Mouse (Mus musculus) embryo, embryonic 10.5 days (tissue): Measurements from ENCODE around the gene Elfn2.

ENCODE experiments used
- DNase-seq: peaks from one replicate; pipeline ENCODE4 v3.0.0-alpha.2; 2015; ENCODE audit warnings: low spot score

Elfn2 gene

DNA sequence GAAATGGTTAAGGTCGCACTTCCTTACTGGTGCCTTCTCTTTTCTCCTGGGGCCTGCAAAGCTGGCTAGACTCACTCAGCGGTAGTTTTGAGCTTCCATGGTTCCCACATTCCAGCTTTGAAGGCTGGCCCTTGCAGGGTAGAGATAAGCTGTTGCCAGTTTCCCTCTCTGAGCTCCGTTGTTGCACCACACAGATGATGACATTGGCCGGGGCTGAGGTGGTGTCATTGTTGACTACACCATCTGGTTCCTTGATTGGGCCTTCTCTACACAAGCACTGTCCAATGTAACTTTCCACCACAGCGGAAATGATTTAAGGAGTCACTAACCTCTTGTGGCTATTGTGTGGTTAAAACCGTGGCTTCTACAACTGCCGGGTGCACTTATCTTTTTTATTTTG lies 2.0 kb upstream of the Elfn2 start:
- no peak for DNase-seq

DNA sequence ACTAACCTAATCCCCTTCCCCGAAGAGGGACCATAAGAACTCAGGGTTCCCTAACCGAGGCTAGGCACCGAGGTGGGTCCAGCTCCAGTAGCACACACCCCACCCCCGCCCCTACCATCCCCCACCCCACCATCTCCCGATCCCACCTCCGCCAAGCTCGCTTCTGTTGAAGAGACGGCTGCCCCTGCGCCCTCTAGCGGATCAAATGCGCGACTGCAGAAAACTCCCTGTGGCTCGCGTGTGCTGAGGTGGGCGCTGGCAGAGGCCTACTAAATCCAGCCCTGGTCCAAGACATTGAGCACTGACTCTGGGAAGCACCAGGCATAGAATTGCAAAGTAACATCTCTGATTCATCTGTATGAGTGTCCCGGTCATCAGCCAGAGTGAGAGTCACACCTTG lies 1.5 kb upstream of the Elfn2 start:
- DNase-seq = peak; percentile 87

DNA sequence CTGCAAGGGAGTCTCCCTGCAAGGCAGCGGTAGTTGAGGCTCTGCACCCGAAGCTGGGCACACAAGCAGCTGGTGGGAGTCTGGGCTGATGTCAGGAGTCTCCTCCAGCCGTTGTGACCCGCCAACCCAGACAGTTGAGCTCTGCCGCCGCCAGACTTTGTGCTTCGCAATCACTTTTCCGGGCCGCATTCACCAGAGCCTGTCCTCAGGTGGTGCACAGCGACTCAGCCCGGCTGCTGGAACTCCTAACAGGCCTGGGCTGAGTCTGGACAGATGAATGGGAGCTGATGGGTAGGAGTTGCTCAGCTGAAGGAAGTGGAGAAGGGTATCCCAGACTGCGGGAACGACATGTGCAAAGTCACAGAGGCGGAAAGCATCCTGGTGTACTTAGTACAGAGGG lies 845 bp upstream of the Elfn2 start:
- peak; percentile 33 for DNase-seq

DNA sequence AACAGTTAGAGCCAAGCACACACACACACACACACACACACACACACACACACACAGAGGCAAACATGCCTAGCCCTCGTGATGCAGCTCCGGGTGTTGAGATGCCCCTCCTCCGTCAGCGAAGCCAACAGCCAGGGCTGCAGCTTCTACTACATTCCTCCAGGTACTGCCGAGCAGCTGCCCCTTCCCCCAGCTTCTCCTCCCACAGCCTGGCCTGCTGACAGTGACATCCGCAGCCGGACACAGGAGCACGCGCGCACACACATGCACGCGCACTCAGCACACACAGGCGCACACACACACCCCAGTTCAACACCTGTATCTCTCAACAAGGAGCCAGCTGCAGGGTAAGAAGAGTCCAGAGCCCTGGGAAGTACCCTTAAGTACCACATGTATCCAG lies 1.6 kb downstream of the Elfn2 start:
- DNase-seq = no peak

DNA sequence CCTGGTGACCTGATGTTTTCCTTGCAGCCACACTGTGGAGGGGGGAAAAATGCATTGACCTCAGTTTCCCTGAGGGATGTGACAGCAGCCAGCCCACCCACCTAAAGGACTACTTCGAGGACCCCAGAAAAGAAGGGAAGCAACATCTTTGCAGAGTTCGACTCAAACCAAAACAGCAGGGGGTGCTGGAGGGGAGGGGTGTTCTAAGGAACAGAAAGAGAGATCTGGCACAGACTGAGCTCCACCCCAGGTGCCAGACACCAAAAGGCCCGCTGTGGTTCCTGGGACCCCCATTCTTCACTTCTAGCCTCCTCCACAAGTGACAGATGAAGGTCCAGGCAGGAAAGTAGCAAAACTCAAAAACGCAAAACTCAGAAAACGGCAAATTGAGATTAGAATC lies 2.7 kb downstream of the Elfn2 start:
- DNase-seq = no peak

DNA sequence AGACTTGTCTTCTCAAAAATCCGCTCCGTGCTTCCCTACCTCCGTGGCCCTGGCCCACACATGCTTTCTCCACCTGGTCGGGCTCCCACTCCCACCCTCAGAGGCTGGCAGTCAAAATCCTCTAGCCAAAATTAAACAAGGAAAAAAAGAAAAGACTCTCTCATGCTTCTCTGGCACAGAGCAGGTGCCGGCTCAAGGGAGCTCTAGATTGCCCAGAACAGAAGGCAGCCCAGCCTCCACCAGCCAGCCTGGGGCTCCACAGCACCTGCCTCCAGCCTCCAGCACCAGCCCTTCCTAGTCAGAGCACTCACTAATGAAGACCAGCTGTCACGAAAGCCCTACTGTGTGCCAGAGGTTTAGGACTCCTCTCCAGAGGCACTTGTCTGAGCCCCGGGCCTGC lies 4.8 kb downstream of the Elfn2 start:
- DNase-seq = no peak

DNA sequence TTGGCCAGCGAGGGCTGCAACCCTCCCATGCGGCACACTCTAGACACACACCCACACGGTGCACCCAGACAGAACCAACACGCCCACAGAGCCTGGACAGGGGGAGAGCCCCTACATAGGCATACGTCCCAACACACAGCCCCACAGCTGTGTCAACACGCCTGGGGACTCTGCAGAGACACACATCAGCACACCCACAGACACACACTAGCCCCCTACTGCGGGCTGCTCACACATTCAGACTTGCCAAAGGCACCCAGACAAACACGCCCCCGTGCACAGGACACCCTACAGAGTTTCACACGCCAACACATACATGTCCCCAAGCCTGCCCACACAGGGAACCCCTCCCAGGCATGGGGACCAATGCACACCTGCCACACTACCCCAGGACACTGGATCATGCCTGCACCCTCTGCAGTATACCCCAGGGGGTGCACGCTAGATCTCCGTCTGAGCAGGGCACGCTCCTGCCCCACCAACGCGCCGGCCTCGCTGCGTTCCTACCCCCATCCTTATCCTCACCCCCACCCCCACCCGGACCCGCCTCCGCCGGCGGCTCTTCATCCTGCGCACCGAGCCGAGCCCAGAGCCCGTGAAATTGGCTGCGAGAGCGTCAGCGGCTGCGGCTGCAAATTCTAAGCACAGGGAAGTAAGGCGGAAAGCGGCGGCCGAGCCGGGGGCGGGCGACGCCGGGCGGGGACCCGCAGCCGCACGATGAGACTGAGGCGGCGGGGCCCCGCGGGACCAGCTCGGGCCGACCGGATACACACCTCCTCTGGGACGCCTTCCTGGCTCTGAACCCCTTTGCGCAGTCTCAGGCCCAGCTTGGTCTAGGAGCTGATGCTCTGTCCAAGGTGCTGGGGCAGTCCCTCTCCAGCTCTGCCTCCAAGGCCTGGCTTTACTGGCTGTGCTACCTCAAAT lies 6.0 kb downstream of the Elfn2 start:
- DNase-seq = peak; percentile 56

DNA sequence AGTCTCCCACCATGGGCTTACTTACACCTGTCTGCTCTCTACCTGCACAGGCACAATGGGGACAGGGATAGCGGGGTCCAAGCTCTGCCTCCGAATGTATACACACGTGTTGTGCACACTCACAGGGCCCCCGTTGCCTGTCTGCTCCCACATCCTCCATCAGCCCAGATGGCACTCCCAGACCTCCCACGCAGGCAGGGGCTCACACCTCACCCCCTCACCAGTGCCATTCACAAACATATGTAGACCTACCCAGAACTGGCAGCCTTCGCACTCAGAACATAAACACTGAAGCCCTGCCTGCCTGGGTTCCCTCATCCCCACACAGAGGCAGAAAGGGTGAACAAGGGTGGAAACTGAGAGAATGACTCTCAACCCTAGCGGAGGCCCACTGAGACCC lies 6.6 kb downstream of the Elfn2 start:
- no peak for DNase-seq

DNA sequence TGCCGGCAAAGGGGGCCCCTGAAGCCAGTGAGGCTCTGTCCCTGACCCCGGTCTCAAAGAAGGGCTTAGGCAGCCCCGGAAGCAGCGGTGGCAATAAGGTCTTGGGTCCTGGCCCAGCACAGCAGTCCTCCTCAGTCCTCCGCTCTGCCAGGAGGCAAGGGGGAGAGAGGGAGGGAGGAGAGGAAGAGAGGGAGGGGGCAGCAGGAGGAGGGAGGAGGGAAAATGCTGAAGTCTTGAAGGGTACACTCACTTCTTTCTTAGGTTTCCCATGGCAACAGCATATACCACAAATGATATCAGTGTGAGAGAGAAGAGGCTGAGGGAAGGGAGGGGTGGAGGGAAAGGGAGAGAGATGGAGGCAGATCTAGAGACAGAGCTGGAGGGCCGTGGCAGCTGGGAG lies 7.9 kb downstream of the Elfn2 start:
- no peak for DNase-seq

DNA sequence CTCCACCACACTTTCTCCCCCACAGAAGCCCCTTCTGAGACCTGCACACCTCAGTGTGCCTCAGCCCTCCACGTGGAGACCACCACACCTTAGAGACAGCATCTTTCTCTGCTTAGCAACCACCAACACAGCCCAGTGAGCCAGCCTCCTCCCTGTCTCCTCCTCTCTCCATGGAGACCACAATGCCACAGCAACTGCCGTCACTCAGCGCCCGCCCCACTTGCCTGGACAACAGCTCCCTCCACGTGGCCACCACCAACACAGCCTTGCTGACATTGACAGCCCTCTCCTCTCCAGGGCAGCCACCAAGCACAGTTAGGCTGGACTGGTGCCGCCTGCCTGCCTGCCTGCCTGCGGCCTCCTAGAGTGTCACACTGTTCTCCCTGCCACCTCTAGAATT lies 8.8 kb downstream of the Elfn2 start:
- DNase-seq = peak; percentile 53

DNA sequence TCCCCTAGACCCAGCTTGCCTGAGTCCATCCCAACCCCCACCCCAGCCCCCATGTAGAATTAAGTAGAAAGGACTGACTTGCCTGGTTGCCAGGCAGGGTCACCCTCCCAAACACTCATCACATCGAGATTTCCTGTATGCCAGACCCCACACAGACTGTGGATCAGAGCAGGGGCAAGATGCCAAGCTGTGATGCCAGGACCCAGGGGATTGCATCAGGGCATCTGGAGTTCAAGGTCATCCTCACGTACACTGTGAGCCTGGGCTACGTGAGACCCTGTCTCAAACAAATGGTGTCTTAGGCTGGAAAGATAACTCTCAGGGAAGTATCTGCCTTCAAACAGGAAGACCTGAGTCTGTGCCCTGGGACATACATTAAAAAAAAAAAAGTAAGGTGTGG lies 11.9 kb downstream of the Elfn2 start:
- no peak for DNase-seq

DNA sequence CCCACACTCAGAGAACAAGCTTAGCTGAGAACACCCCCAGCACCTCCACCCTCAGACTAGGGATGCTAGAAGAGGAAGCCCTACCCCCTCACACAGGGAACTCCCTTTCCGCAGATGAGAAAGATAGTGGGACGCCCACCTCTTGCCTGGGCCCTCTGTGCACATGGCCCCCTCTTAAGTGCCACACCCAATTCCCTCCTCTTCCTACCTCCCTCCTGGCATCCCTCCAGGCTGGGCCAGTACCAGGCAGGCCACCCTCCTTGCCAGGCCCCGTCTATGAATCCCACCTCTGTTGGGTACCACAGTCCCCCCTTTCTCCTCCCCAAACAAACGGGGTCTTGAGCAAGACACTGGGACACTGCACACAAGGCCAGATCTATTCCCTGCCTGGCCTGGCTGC lies 13.7 kb downstream of the Elfn2 start:
- DNase-seq = no peak

DNA sequence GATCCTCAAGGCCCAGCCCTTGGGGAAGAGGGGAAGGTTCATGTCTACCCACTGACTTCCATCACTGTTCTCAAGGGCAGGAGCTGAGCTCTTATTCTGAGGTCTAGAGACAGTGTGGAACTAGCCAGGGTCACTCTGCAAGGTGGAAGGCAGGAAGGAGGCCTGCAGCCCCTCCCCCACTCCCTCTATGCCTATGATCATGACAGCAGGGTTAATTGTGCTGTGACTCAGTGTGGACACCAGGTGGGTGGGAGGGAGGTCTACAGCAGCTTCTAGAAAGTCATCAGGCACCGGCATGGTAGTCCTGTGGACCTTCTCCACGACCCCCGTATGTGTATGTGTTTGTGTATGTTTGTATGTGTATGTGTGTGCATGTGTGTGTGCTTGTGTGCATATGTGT lies 14.6 kb downstream of the Elfn2 start:
- DNase-seq = no peak

DNA sequence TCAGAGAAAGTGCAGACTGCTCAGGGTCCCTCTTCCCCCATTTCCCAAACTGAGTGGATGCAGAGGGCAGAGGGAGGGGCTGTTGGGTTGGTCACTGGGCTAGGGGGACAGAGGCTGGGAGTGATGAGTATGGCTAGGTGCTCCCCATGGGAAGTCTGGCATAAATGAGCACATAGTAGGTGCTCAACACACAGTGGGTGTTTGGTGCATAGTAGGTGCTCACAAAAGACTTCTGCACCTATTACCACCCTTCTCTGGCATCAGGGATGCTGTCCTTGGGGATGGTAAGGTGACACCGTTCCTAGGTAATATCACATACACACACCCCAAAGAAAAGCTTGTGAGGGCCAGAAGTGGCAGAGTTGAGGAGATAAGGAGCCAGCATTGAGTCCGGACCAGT lies 18.2 kb downstream of the Elfn2 start:
- DNase-seq = no peak

DNA sequence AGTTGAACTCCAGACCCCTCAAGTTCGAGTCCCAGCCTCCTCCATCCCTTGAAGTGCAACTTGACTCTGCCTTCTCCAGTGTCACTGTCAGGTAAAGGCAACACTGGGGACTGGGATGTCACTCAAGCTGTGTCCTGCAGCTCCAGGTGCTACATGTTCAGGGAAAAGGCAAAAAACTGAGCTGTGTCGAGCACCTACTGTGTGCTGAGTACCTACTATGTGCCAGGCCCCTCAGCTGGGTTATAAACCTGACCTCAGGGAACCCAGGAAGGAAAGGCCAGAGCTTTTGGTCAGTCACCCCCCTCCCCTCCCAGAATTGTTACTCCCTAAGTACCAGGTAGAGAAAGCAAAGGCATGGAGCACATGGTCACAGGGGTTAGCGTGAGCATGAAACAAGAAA lies 19.1 kb downstream of the Elfn2 start:
- no peak for DNase-seq

DNA sequence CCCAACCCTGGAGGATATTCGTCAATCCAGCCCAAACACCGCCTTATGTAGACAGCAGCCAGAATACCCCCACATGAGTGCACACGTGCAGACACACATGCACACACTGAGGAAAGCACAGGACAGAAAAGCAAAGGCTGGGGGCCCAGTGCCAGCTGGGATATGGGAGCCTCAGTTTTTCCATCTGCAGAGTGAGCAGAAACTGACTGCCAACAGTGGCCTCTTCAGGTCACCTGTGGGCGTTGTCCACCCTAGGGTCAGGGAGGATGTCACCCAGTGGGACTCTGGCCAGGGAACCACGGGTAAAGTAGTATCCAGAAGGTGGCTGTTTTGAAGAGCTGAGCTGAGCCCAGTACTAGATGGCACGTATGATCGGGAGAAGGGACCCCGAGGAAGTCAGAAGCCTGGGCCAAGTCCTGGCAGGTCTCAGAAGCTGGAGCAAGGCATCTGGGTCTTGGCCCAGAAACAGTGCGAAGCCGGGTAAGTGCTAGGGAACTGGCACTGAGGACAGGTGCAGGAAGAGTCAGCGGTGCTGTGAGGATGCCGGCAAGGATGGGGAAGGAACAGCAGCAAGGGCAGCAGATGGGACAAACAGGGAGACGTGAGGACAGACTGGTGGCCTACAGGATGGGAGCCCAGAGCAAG lies 20.0 kb downstream of the Elfn2 start:
- no peak for DNase-seq

DNA sequence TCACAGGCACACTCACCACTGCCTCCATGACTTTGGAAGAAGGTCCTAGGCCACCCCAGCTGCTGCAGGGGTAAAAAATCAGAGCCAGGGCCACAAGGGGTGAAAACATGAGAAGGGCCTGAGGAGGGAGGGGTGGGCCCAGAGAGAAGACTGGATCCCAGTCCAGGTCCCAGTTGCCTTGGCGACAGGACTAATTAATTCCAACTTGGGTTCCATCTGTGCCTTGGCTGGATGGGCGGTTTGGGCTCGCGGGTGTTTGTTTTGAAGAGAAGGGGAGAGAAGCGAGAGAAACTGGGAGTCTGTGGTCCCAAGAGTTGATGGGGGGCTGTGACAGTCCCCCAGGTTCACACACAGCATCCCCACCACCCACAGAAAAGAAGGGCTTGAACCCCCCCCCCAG lies 20.5 kb downstream of the Elfn2 start:
- DNase-seq = no peak

DNA sequence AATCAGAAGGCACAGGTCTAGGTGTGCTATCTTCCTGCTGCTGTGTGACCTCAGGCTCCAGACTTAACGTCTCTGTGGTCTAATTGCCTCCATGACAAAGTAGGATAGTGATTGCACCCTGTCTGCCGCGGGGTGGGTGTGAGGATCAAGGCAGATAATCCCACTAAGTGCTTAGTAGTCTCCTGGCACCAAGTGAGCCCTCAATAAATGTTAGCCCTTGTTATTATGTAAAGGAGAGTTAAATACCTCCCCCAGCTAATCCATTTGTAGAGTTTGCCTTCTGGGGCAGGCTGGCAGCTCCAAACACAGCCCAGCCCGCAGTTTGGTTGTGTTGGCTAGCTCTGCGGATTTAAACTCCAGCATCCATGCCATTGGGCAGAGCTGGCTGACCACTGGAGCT lies 22.8 kb downstream of the Elfn2 start:
- no peak for DNase-seq

DNA sequence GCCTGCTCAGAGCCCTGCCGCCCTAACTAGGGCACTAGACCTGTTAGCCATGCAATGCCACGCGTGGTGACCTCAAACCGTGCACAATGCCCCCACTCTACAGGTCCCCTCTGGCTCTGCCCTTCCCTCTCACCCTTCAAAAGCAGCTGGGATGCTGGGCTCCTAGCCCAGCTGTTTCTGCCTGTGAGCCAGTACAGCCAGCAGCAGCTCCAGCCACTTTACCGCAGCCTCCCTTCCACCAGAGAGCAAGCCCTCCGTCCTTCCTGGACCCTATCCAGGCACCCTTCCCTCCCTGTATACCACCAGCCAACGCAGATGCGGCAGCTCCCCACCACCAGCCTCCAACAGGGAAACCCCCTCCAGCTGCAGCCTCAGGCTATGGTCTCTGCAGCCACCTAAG lies 26.1 kb downstream of the Elfn2 start:
- no peak for DNase-seq

DNA sequence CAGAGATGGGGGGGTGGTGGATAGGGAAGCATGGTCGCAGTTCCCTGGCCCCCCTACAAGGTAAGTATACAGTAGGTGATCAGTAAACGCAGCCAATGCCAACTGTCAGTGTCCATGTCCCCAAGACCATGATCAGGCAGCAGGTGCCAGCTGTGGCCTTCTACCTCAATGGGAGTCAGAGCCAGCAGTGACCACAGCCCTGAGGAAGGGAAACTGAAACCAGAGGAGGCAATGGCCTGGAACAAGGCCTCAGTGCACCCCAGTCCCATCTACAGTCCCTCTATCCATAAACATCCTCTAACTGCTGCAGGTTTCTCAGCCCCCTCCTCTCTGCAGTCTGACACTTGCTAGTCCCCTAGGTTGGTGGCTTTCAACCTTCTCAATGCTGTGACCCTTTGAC lies 27.9 kb downstream of the Elfn2 start:
- no peak for DNase-seq

DNA sequence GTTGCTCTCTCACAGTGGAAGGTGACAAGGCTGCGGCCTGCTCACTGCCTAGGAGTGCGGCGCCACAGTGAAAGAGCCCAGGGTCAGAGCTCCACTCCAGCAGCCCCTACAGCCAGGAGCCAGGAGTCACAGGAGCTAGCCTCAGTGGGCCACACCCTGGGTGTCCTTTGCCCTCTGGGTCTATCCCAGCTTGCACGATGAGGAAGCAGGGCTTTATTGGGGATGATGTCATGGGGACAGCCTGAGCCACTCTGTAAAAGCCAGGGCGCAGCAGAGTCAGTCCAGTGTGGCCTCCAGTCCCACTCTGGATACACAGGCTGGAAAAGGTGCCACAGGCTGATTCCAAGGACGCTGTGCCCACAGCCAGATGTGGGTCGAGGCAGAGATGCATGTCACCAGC lies 31.7 kb downstream of the Elfn2 start:
- DNase-seq = no peak

DNA sequence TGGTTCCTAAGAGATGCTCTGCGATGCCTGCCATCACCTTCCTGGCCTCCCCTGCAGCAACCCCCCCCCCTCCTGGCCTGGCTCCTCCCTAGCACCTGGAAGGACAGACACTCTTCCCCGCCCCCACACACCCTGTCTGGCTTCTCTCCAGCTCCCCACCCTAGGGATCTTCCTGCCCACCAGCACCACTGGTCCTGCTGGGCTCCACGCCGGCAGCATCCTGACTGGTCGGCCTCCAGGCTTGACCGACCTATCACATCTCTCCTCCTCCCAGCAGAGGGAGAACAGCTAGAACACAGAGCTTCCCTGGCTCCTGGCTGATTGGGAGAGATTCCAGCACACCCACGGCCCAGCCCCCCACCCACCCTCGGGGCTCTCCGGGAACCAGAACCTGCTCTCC lies 34.5 kb downstream of the Elfn2 start:
- peak; percentile 42 for DNase-seq

DNA sequence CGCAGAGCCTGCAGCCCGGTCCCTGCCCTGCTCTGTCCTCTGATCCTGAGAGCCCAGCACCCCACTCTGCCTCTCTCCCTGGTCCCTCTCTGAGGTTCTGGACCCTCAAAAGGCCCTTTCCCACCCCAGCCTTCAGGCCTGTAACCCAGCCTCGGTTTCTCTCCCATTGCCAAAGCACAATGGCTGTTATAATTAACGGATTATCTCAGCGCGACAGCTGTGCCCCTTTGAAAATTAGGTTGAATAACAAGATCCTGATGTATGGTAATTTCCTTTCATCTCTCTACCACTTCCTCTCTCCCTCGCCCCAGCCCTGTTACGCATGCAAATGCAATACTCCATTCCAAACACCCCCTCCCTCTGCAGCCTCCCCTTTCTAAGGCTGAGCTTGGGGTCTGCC lies 35.1 kb downstream of the Elfn2 start:
- peak; percentile 37 for DNase-seq

DNA sequence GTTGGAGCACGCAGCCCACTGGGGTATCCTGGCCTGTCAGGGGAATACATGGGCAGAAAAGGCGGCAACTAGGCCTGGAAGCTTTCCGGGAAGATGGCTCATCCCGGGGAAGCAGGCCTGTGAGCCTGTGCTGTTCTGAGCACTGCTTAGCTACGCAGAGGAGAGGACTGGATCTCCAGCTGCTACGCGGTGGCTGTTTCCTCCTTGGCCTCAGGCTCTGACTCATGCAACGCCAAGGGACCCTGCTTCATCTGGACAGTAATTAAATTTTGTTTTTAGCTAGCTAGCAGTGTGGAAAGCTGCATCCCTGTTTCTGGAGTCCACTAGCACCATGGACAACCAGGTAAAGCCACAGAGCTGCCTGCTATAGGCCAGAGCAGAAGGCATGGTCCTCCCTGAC lies 36.8 kb downstream of the Elfn2 start:
- DNase-seq = no peak
